Mouse (Mus musculus) liver, adult 2 months (tissue): ENCODE measurements around the gene Mapkapk2. TPM values are rescaled to one million over a fixed set of nuclear protein-coding genes. Genes with fewer than 3 reads are reported as not detected.

ENCODE experiments used
- DNase-seq: peaks from one replicate; pipeline ENCODE4 v3.0.0-alpha.2; 2011; ENCODE audit warnings: low read depth, low spot score; ENCODE audit errors: extremely low read depth
- H3K27ac ChIP-seq: fragments of 200-500 bp; replicated peaks from 2 replicates; pipeline ENCODE4 v1.5.1; 2012; ENCODE audit warnings: low read depth, mild to moderate bottlenecking, control low read depth, inconsistent platforms, low read length; ENCODE audit not compliant: insufficient read depth
- H3K27me3 ChIP-seq: fragments of 200-500 bp; 2 replicates; pipeline ENCODE4 v1.6.1; 2012; ENCODE audit warnings: mild to moderate bottlenecking, moderate library complexity, low read length, inconsistent platforms; ENCODE audit not compliant: control insufficient read depth, insufficient read depth
- H3K36me3 ChIP-seq: fragments of 200-500 bp; 2 replicates; pipeline ENCODE4 v1.6.1; 2012; ENCODE audit warnings: low read length, inconsistent platforms; ENCODE audit not compliant: control insufficient read depth, insufficient read depth
- H3K4me1 ChIP-seq: fragments of 200-500 bp; 2 replicates; pipeline ENCODE4 v1.6.1; 2011; ENCODE audit warnings: low read length; ENCODE audit not compliant: control insufficient read depth, insufficient read depth
- H3K4me3 ChIP-seq: fragments of 200-500 bp; 2 replicates; pipeline ENCODE4 v1.5.1; 2011; ENCODE audit warnings: low read depth, mild to moderate bottlenecking, control low read depth, low read length, moderate library complexity; ENCODE audit not compliant: insufficient read depth
- H3K79me2 ChIP-seq: fragments of 200-500 bp; 2 replicates; pipeline ENCODE4 v1.6.1; 2012; ENCODE audit warnings: inconsistent platforms, mild to moderate bottlenecking, low read length, moderate library complexity; ENCODE audit not compliant: control insufficient read depth, insufficient read depth
- H3K9ac ChIP-seq: fragments of 200-500 bp; 2 replicates; pipeline ENCODE4 v1.6.1; 2012; ENCODE audit warnings: low read depth, mild to moderate bottlenecking, control low read depth, inconsistent platforms, low read length
- CTCF ChIP-seq: fragments of 200-500 bp; IDR thresholded peaks from 2 replicates; pipeline ENCODE4 v1.5.1; 2011; ENCODE audit warnings: low read depth, low read length, control low read depth
- POLR2A ChIP-seq: fragments of 200-500 bp; IDR thresholded peaks from 2 replicates; pipeline ENCODE4 v1.6.1; 2011; ENCODE audit warnings: low read length, control low read depth; ENCODE audit not compliant: insufficient read depth; ENCODE audit errors: extremely low read depth
- WGBS: fragments of 180-500 bp; shearing (Covaris S2); methylation state at CpG from one replicate; pipeline ENCODE4 v1.1.7; 2018; 5-methylcytosine and 5-hydroxymethylcytosine counted together
- polyA plus RNA-seq: library from polyadenylated mRNA; depleted of rRNA; stranded (reverse); fragments of >200 nt; gene quantifications from 2 replicates; pipeline ENCODE4 v1.2.3, GENCODE M21; 2012
- total RNA-seq: library from RNA; depleted of rRNA; stranded (reverse); fragments of >200 nt; gene quantifications from 2 replicates; pipeline ENCODE4 v1.2.3, GENCODE M21; 2014

Mapkapk2 gene
- total and polyA plus RNA-seq, 2 experiments, result 30.0 to 45.4 TPM

DNA sequence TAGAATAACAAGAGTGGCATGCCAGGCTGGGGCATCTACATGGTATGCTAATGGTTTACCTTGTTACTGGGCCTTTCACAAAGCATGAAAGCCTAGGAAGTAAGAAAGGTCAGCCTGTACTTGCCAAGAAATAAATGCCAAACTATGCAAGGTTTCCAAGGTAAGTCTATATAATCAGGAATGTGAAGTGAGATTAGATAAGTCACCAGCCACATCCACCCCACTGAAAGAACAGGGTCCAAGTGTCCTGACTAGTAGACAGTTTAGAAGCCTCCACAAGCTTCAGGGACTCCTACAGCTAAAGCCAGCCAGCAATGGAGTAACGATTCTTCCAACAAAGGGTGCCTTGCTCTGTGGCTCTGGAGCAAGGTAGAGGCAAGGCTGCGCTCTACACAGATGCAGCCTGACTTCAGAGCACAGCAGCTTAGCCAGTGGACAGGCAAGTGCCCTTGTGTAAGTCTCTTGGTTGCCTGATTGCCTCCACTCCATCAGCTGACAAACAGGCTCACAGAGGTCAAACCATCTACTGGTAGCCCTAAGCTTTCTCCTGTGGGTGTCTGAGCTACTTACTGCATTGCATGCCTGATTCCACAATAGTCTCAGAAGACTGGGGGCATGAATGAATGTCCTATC is 51.8 kb downstream of the Mapkapk2 start:
- Histone ChIP-seq H3K36me3 (no peaks in the 10 kb centered on the region), H3K4me1 (peaks cover 14% of the 10 kb centered on the region), H3K27me3 (no peaks in the 10 kb centered on the region), H3K27ac (no peak overlapping the region), H3K4me3 (no peak overlapping the region), H3K9ac (no peak overlapping the region), H3K79me2 (no peaks in the 10 kb centered on the region)
- 84% methylated on average over 2 of the region's 2 CpGs for WGBS
- no peak for TF ChIP-seq POLR2A
- TF ChIP-seq CTCF, result no peak
- DNase-seq, result no peak

DNA sequence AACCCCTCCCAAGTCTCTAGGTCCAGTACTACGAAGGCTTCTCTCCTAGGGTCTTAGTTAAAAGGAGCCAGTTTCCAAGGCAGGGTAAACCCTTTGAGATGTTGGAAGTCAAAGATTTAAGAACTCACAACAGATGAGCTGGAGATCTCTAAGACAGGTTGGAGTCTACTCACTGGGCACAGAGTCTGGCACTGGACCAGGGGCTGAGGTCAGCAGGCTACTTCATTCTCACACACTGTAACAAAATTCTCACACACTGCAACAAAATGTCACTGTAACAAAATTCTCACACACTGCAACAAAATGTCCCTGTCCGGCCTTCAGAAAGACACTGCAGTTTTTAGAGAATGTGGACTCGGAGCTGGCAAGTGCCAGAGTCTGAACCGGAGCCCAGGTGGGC is 54.0 kb downstream of the Mapkapk2 start:
- H3K4me1 ChIP-seq, result peaks cover 4% of the 10 kb centered on the region; the same call in 1 of the 2 replicates
- no peaks in the 10 kb centered on the region for H3K79me2 ChIP-seq
- 96% methylated on average over 4 of the region's 4 CpGs for WGBS
- no peak for DNase-seq
- H3K27ac ChIP-seq, result no peak overlapping the region
- H3K9ac ChIP-seq, result no peak overlapping the region
- no peaks in the 10 kb centered on the region for H3K27me3 ChIP-seq
- no peak overlapping the region for H3K4me3 ChIP-seq
- TF ChIP-seq CTCF (no peak), POLR2A (no peak)
- H3K36me3 ChIP-seq, result no peaks in the 10 kb centered on the region

DNA sequence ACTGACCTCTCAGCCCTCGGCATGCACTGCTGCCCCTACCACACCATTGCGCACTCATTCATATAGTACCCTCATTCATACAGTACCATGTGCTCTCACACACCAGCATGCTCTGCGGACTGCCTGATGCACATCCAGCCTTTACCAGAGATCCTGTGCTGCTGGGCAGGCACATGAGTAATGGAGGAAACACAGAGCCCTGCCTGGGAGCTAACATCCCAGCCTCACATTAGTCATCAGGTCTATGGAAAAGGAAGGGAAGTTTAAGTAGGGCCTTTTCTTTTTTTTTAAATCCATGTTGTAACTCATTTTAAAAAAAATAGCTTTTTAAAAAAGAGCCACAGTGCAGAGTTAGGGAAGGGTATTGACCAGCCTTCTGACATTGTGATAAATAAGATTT is 54.9 kb downstream of the Mapkapk2 start:
- Histone ChIP-seq H3K27me3 (no peaks in the 10 kb centered on the region), H3K36me3 (no peaks in the 10 kb centered on the region), H3K4me3 (no peak overlapping the region), H3K79me2 (no peaks in the 10 kb centered on the region), H3K9ac (no peak overlapping the region), H3K4me1 (peaks cover 3% of the 10 kb centered on the region; the same call in 1 of the 2 replicates), H3K27ac (no peak overlapping the region)
- TF ChIP-seq POLR2A (no peak), CTCF (no peak)
- WGBS, result 96% methylated on average over 3 of the region's 3 CpGs
- DNase-seq, result no peak

DNA sequence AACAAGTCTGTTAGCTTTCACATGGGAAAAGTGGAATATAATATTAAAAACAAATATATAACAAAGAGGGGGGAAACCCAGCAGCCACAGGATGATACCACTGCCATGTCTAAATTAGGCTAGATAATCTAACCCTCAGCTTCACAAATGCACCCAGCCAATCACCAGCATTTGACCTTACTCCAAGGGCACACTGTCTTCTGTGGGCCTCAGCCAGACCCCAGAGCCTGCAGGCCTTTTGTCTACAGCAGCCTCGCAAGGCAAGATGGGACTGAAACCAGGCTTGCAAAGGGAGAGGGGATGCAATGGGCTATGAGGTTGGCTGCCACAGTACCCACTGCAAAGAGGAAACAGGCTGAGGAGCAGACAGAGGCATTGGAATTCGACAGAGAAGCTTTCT is 55.4 kb downstream of the Mapkapk2 start:
- Histone ChIP-seq H3K4me3 (no peak overlapping the region), H3K9ac (no peak overlapping the region), H3K36me3 (no peaks in the 10 kb centered on the region), H3K4me1 (peaks cover 3% of the 10 kb centered on the region; the same call in 1 of the 2 replicates), H3K79me2 (no peaks in the 10 kb centered on the region), H3K27ac (no peak overlapping the region), H3K27me3 (no peaks in the 10 kb centered on the region)
- no peak for DNase-seq
- 86% methylated on average over 2 of the region's 2 CpGs for WGBS
- TF ChIP-seq CTCF (no peak), POLR2A (no peak)

DNA sequence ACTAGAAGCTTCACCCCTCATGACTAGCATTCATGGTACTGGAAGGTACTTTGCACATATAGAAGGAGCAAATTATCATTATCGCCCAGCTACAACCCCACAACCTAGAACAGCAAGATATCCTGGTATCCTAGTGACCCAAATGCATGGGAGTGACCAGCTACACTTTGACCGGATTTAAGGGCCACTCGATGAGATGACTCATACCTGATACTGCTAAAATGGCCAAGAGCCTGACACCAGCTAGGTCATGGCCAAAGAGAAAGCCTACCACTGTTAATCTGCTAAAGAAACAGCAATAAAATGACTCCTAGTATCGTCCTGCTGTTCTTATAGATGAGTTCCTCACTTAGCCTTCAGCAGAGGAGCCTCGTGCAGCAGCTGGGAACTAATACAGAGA is 58.1 kb downstream of the Mapkapk2 start:
- no peak for DNase-seq
- Histone ChIP-seq H3K9ac (no peak overlapping the region), H3K79me2 (no peaks in the 10 kb centered on the region), H3K27ac (no peak overlapping the region), H3K36me3 (no peaks in the 10 kb centered on the region), H3K4me3 (no peak overlapping the region), H3K4me1 (peaks cover 3% of the 10 kb centered on the region; the same call in 1 of the 2 replicates), H3K27me3 (no peaks in the 10 kb centered on the region)
- TF ChIP-seq POLR2A, result no peak
- no peak for TF ChIP-seq CTCF
- 76% methylated on average over 5 of the region's 5 CpGs for WGBS

DNA sequence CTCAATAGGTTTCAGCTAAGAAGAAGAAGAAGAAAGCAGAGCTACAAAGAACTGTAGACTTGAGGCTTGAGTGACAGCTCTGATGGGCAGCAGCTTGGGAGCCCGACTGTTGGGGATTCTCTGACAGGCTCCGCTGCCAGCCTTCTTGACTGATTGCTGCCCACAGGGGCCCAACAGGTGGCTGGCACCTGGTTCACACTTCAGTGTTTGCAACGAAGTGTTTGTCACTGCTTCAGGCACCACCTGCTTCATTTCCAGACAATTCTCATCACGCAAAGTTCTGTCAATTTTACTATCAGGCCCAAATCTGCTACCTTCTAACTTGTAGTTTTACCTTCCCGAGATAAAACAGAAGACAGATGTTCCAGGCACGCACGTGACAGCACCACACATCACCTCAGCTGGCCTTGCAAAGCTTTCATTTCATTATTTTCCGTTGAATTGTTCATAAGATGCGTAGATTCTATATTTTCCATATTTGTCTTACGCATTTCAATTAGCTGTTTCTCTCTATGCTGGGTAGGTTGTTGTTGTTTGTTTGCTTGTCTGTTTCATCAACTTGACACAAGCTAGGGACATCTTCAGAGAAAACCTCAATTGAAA is 59.1 kb downstream of the Mapkapk2 start:
- 92% methylated on average over 10 of the region's 10 CpGs for WGBS
- DNase-seq, result no peak
- TF ChIP-seq POLR2A (no peak), CTCF (no peak)
- no peak overlapping the region for H3K4me3 ChIP-seq
- no peak overlapping the region for H3K27ac ChIP-seq
- no peaks in the 10 kb centered on the region for H3K36me3 ChIP-seq
- H3K27me3 ChIP-seq, result no peaks in the 10 kb centered on the region
- H3K4me1 ChIP-seq, result peaks cover 3% of the 10 kb centered on the region; the same call in 1 of the 2 replicates
- H3K9ac ChIP-seq, result no peak overlapping the region
- H3K79me2 ChIP-seq, result no peaks in the 10 kb centered on the region
